Mouse (Mus musculus) hindbrain, embryonic 11.5 days (tissue): Measurements from ENCODE around the gene Ajm1. TPM values are rescaled to one million over a fixed set of nuclear protein-coding genes. Genes with fewer than 3 reads are reported as not detected.

ENCODE experiments used
- ATAC-seq: fragments of 200-750 bp; cut with Nextera tagmentation; 2 replicates; pipeline ENCODE4 v1.8.0; 2017; ENCODE audit warnings: mild to moderate bottlenecking, moderate TSS enrichment, moderate library complexity; ENCODE audit not compliant: low FRiP score
- DNase-seq: peaks from one replicate; pipeline ENCODE4 v3.0.0-alpha.2; 2015; ENCODE audit warnings: low spot score
- H3K27ac ChIP-seq: fragments of 300-500 bp; sonication (generic); 2 replicates; pipeline ENCODE4 v1.5.1; 2014; ENCODE audit warnings: mild to moderate bottlenecking, low read depth, low read length
- H3K27me3 ChIP-seq: fragments of 300-500 bp; sonication (generic); 2 replicates; pipeline ENCODE4 v1.6.1; 2014; ENCODE audit warnings: mild to moderate bottlenecking, low read length, moderate library complexity, mixed read lengths; ENCODE audit not compliant: control insufficient read depth, insufficient read depth
- H3K36me3 ChIP-seq: fragments of 300-500 bp; sonication (generic); 2 replicates; pipeline ENCODE4 v1.6.1; 2014; ENCODE audit warnings: mild to moderate bottlenecking, low read length, moderate library complexity, mixed read lengths; ENCODE audit not compliant: control insufficient read depth, insufficient read depth
- H3K4me1 ChIP-seq: fragments of 300-500 bp; sonication (generic); replicated peaks from 2 replicates; pipeline ENCODE4 v1.6.1; 2014; ENCODE audit warnings: low read length, mixed read lengths; ENCODE audit not compliant: control insufficient read depth, insufficient read depth
- H3K4me2 ChIP-seq: fragments of 300-500 bp; sonication (generic); replicated peaks from 2 replicates; pipeline ENCODE4 v1.6.1; 2014; ENCODE audit warnings: mild to moderate bottlenecking, low read depth, low read length
- H3K4me3 ChIP-seq: fragments of 300-500 bp; sonication (generic); 2 replicates; pipeline ENCODE4 v1.5.1; 2014; ENCODE audit warnings: low read depth, low read length
- H3K9ac ChIP-seq: fragments of 300-500 bp; sonication (generic); 2 replicates; pipeline ENCODE4 v1.6.1; 2014; ENCODE audit warnings: low read depth, low read length
- H3K9me3 ChIP-seq: fragments of 300-500 bp; sonication (generic); 2 replicates; pipeline ENCODE4 v1.6.1; 2016; ENCODE audit warnings: low read length; ENCODE audit not compliant: control insufficient read depth
- WGBS: fragments of 180-500 bp; shearing (Covaris S2); extraction: QIAGEN DNeasy Blood & Tissue Kit; methylation state at CpG from one replicate; pipeline ENCODE4 v1.1.7; 2014; 5-methylcytosine and 5-hydroxymethylcytosine counted together
- polyA plus RNA-seq: library from polyadenylated mRNA; unstranded; fragments of >200 nt; fragmentation: Nextera tagmentation; extraction: Ambion mirVana; gene quantifications from 2 replicates; pipeline ENCODE4 v1.2.1, GENCODE M21; 2014

Gene Ajm1
- polyA plus RNA-seq, 1 experiment from 2014 or later, result 0.59 TPM

GRCm38 (mm10) chr2:25534178-25534865 lies 47.2 kb downstream of the Ajm1 start:
- H3K27ac ChIP-seq, result no peak overlapping the region
- peaks cover 3% of the 10 kb centered on the region; the same call in 1 of the 2 replicates for H3K36me3 ChIP-seq
- no peak overlapping the region for H3K4me3 ChIP-seq
- no peaks in the 10 kb centered on the region for H3K9me3 ChIP-seq
- H3K4me1 ChIP-seq, result no peaks in the 10 kb centered on the region
- H3K9ac ChIP-seq, result no peak overlapping the region
- no peak overlapping the region for H3K4me2 ChIP-seq
- DNase-seq (no peak), ATAC-seq (no peak)
- 97% methylated on average over 3 of the region's 3 CpGs for WGBS
- no peaks in the 10 kb centered on the region for H3K27me3 ChIP-seq

GRCm38 (mm10) chr2:25533707-25534106 lies 47.9 kb downstream of the Ajm1 start:
- Histone ChIP-seq H3K9me3 (no peaks in the 10 kb centered on the region), H3K9ac (no peak overlapping the region), H3K4me2 (no peak overlapping the region), H3K27me3 (no peaks in the 10 kb centered on the region), H3K4me1 (no peaks in the 10 kb centered on the region), H3K36me3 (peaks cover 3% of the 10 kb centered on the region; the same call in 1 of the 2 replicates), H3K4me3 (no peak overlapping the region), H3K27ac (no peak overlapping the region)
- no peak for DNase-seq
- 98% methylated on average over 2 of the region's 2 CpGs for WGBS
- ATAC-seq, result no peak

DNA sequence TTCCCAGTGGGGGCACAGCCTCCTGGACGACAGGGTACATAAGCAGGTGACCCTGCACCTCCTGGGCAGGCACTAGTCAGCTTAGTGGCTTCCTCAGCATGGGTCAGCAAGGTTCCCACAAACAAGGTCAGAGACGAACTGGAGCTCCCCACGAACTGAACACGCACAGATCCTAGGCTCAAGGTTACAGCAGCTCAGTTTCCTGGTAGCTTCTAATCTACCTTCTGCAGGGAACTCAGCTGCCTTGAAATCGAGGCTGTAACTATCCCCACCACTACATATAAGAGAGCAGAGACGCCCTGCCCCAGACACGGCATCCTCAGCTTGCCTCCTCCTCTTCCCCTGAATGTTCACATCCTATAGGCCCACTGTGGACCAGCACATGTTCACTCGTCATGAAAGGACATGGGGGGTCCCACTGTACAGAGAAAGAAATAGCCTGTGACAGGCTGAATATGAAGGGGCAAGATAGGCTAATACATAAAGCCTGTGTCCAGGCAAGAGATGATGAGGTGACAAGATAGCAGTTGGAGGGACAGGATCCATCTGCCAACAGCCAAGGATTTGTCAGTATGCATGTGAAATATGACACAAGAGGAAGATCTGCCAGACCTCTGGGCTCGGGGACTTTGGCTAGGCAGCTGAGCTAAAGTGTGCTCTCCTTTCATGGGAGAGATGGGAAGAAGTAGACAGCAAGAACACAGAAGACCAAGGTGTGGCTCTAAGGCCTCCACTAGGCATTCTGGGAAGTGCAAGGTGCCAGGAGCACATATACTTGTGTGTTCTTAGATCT lies 54.9 kb downstream of the Ajm1 start:
- Histone ChIP-seq H3K9ac (no peak overlapping the region), H3K4me2 (no peak overlapping the region), H3K4me3 (no peak overlapping the region), H3K27ac (no peak overlapping the region), H3K27me3 (no peaks in the 10 kb centered on the region), H3K36me3 (peaks cover 13% of the 10 kb centered on the region), H3K9me3 (no peaks in the 10 kb centered on the region), H3K4me1 (no peaks in the 10 kb centered on the region)
- DNase-seq (no peak), ATAC-seq (no peak)
- WGBS, result 89% methylated on average over 9 of the region's 9 CpGs

Other genes with a start within 250 kb of the Ajm1 start
- 86.7 and 133 TPM in 2 replicates for gene Man1b1, start 249.4 kb downstream of the Ajm1 start, polyA plus RNA-seq
- 13.4 and 21.3 TPM in 2 replicates for gene Dpp7, start 225.4 kb downstream of the Ajm1 start, polyA plus RNA-seq
- gene Uap1l1, start 216.1 kb downstream of the Ajm1 start, polyA plus RNA-seq, result 4.1 and 6.5 TPM in 2 replicates
- 41.0 and 45.2 TPM in 2 replicates for gene Sapcd2, start 209.4 kb downstream of the Ajm1 start, polyA plus RNA-seq
- 0.21 TPM in 1 of 2 replicates, not detected in the other for gene Entpd2, start 185.9 kb downstream of the Ajm1 start, polyA plus RNA-seq
- gene Npdc1, start 182.4 kb downstream of the Ajm1 start, polyA plus RNA-seq, result 123 and 151 TPM in 2 replicates
- gene Fut7, start 158.5 kb downstream of the Ajm1 start, polyA plus RNA-seq, result 0.11 TPM in 1 of 2 replicates, not detected in the other
- gene Abca2, start 153.1 kb downstream of the Ajm1 start, polyA plus RNA-seq, result 3.5 and 3.7 TPM in 2 replicates
- gene Clic3, start 124.9 kb downstream of the Ajm1 start, polyA plus RNA-seq, result 0.57 TPM in 1 of 2 replicates, not detected in the other
- gene Paxx, start 120.7 kb downstream of the Ajm1 start, polyA plus RNA-seq, result 27.6 and 28.0 TPM in 2 replicates
- 0.39 and 0.64 TPM in 2 replicates for gene Ptgds, start 111.7 kb downstream of the Ajm1 start, polyA plus RNA-seq
- not detected in 2 replicates for gene Lcn12, start 87.8 kb downstream of the Ajm1 start, polyA plus RNA-seq
- gene Fbxw5, start 81.0 kb downstream of the Ajm1 start, polyA plus RNA-seq, result 64.2 and 75.3 TPM in 2 replicates
- gene C8g, start 80.0 kb downstream of the Ajm1 start, polyA plus RNA-seq, result 4.0 and 6.1 TPM in 2 replicates
- gene Traf2, start 34.8 kb downstream of the Ajm1 start, polyA plus RNA-seq, result 25.3 and 32.3 TPM in 2 replicates
- gene Edf1, start 23.9 kb downstream of the Ajm1 start, polyA plus RNA-seq, result 380 and 436 TPM in 2 replicates
- 3.0 and 4.2 TPM in 2 replicates for gene Mamdc4, start 6.9 kb downstream of the Ajm1 start, polyA plus RNA-seq
- 161 and 167 TPM in 2 replicates for gene Phpt1, start 6.5 kb downstream of the Ajm1 start, polyA plus RNA-seq
- gene Rabl6, start 26.8 kb upstream of the Ajm1 start, polyA plus RNA-seq, result 53.3 and 55.3 TPM in 2 replicates
- gene Ccdc183, start 35.9 kb upstream of the Ajm1 start, polyA plus RNA-seq, result 0.14 and 0.22 TPM in 2 replicates
- gene Tmem141, start 40.2 kb upstream of the Ajm1 start, polyA plus RNA-seq, result 17.6 and 18.0 TPM in 2 replicates
- 0.57 and 0.82 TPM in 2 replicates for gene Fcna, start 46.3 kb upstream of the Ajm1 start, polyA plus RNA-seq
- gene Lcn8, start 71.4 kb upstream of the Ajm1 start, polyA plus RNA-seq, result not detected in 2 replicates
- gene Lcn5, start 76.2 kb upstream of the Ajm1 start, polyA plus RNA-seq, result not detected in 2 replicates
- not detected in 2 replicates for gene Lcn6, start 95.0 kb upstream of the Ajm1 start, polyA plus RNA-seq
- 0.20 TPM in 1 of 2 replicates, not detected in the other for gene Lcn10, start 101.0 kb upstream of the Ajm1 start, polyA plus RNA-seq
- gene Obp2a, start 118.3 kb upstream of the Ajm1 start, polyA plus RNA-seq, result not detected in 2 replicates
- 65.1 and 71.6 TPM in 2 replicates for gene Bmyc, start 125.0 kb upstream of the Ajm1 start, polyA plus RNA-seq
- not detected in 2 replicates for gene Obp2b, start 155.3 kb upstream of the Ajm1 start, polyA plus RNA-seq
- not detected in 2 replicates for gene Lcn3, start 183.8 kb upstream of the Ajm1 start, polyA plus RNA-seq
- not detected in 2 replicates for gene Lcn11, start 195.3 kb upstream of the Ajm1 start, polyA plus RNA-seq
- not detected in 2 replicates for gene Gm13539, start 200.5 kb upstream of the Ajm1 start, polyA plus RNA-seq
- not detected in 2 replicates for gene Glt6d1, start 234.1 kb upstream of the Ajm1 start, polyA plus RNA-seq
- not detected in 2 replicates for gene Lcn9, start 241.4 kb upstream of the Ajm1 start, polyA plus RNA-seq